Mouse (Mus musculus): ENCODE measurements at regions not wholly inside any gene's neighbourhood (a gene's known extent, or its start where the extent isn't known, plus 50 kb on each side); places are given as distances from the start of the nearest gene placed in this dataset.

DNA sequence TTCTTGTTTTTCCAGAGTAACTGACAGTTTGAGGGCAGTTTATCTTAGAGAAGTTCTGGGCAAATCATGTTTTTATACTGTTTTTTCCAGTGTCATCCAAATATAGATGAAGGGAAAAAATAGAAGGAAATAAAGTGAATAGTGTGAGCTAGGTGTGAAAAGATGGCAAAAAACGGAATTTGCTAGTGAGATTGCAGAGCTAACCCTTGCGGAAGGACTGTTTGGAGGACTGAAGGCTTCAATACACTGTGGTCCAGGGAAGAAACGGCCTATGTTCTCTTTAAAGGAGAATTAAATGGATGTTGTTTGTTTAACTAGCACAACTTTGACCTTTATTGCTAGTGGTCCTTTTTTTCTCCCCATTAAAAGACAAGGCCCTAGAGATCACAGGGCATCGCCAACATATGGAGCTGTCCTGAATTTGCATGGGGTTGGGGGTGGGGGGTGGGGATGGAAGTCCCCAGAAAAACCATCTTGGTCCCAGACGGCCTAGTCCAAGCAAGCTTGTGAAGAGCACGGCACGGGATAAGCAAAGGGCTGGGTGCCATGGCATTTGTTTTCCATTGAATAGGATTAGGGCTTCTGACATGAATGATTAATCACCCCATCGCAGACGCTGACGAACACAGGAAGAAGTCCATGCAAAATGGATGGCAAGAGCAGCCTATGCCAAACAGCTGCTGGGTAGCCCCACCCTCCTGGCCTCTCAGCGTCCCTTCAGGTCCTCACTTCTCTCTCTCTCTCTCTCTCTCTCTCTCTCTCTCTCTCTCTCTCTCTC is 480.0 kb downstream of the Nuf2 start:
- no peak for DNase-seq

- no peak for DNase-seq
Measured at GRCm38 (mm10) chr1:169049846-169050245, 481.4 kb downstream of the Nuf2 start.

- DNase-seq: peak; percentile 16
Measured at GRCm38 (mm10) chr1:169046791-169047525, 484.3 kb downstream of the Nuf2 start.

DNA sequence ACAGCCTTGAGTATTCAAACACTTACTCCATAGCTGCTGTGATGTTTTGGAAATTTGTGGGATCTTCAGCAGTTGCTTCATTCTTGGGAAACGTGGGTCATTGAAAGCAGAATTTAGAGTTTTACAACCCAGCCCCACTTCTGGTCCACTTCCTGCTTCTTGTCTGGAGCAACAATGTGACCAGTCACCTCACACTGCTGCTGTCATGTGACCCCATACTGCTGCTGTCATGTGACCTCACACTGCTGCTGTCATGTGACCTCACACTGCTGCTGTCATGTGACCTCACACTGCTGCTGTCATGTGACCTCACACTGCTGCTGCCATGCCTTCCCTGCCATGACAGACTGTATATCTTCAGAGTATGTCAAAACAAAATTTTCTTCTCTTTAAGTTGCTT is 497.7 kb downstream of the Nuf2 start:
- DNase-seq: no peak

GRCm38 (mm10) chr1:169031849-169032542 is 499.3 kb downstream of the Nuf2 start:
- no peak for DNase-seq

- DNase-seq: no peak
Measured at GRCm38 (mm10) chr1:169027706-169028105, 503.6 kb downstream of the Nuf2 start.

DNA sequence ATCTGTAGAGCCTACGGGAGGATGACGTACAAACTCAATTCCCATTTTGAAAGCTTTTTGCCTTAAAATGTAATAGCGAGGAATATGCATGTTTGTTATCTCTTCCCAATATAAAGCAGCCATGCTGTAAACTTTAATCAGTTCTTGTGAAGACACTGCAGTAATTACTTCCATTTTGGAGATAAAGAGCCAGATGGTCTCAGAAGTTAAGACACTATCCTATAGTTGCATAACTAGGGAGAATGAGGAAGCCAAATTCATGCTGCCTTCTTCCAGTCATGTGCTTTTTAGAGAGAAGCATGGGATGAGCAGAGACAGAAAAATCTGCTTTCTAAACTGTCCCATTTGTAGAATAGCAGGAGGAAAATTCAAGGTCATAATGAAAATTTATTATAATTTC is 504.0 kb downstream of the Nuf2 start:
- no peak for DNase-seq

DNA sequence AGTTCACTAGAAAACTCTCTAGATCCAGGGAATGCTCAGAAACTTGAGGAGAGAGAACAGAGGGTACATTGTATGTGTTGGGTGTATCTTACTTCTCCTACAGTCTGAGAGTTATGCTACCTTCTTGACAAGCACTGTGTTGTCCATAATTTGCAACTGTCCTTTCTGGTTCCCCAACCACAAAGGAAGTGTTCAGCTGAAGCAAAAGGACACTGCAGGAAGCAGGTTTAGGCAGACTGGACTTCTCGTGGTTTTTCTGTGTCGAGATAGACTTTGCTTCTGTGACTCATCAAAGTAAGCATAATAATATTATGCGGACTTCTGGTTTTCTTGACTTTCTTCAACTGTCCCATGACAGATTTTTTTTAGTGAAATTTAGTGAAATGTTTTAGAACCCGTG is 506.7 kb downstream of the Nuf2 start:
- DNase-seq: no peak

GRCm38 (mm10) chr1:168991506-168992244 is 539.6 kb downstream of the Nuf2 start:
- DNase-seq: no peak

- DNase-seq: no peak
Measured at GRCm38 (mm10) chr1:168975037-168975698, 543.1 kb upstream of the Pbx1 start.

- no peak for DNase-seq
Measured at GRCm38 (mm10) chr1:168969402-168969801, 537.3 kb upstream of the Pbx1 start.

DNA sequence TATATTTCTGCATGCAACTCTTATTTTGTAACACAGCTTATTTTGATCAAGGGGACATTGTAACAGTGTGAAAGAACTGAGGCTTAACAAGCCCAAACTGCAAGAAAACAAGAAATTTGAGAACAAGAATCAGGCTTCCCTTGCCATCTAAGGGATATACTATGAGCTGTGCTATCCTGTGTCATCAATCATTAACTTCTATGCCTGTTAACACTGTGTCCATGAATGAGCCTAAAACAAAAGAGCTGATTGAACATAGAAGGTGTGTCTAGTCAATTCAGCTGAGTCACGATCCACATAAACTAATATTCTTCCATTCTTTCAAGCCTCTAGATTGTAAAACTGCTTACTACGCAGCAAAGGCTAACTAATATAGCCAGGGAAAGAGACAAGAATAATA is 535.3 kb upstream of the Pbx1 start:
- DNase-seq: no peak

DNA sequence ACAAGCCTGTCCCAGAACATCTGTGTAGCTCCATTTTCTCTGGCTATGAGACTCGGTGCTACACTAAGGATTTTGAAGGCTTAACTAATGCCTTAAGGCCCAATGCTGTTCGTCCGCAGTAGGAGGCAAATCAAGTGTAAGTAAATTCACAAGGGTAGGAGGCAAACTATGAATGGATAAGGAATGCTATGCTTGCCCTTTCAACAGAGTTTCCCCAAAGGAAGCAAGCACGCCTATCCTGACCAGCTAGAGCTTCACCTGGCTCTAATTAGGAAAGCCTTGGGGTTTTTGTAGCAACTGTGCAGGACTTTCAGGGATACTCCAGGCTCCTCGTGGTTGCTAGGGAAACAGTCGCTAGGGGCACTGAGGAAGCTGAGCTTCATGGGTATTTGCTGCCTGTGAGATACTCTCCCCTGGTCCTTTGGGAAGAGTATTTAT is 532.4 kb upstream of the Pbx1 start:
- DNase-seq: no peak

GRCm38 (mm10) chr1:168950947-168951346 is 518.9 kb upstream of the Pbx1 start:
- no peak for DNase-seq

GRCm38 (mm10) chr1:168924100-168924815 is 492.2 kb upstream of the Pbx1 start:
- no peak for DNase-seq

- no peak for DNase-seq
Measured at GRCm38 (mm10) chr1:168918331-168919076, 486.4 kb upstream of the Pbx1 start.

GRCm38 (mm10) chr1:168908684-168909175 is 476.7 kb upstream of the Pbx1 start:
- no peak for DNase-seq

- no peak for DNase-seq
Measured at GRCm38 (mm10) chr1:168908192-168908591, 476.1 kb upstream of the Pbx1 start.

DNA sequence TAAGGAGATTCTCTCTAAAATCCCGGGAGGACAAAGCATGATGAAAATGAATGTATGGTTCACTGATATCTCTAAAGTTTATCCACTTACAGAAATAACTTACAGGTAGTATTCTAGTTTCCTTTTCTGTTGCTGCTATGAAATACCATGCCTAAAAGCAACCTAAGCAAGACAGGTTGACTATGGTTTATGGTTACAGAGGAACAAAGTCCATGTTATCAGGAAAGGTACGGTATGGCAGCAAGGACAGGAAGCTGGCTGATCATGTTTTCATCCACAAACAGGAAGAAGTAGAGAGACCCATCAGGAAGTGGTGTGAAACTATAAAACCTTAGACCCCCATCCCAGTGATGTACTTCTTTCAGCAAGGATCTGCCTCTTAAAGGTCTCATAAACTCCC is 466.4 kb upstream of the Pbx1 start:
- DNase-seq: no peak

DNA sequence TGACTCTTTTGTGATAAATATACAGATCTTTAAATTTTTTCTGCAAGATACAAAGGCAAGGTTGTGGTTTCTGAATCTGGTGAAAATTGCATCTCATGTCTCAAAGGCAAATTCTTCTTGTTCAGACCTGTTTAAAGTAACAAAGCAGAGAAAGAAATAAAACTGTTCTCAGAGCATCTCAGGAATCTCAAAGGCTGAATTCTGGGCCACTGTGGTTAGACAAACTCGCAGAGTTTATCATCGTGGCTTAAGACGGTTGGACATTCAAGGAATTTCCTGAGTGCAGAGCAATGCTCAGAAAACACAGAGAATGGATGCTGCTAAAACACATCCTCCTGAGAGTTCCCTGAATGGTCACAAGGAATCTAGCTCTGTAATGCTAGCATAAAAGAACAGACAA is 429.5 kb upstream of the Pbx1 start:
- no peak for DNase-seq
